Mouse (Mus musculus): Measurements from ENCODE around the gene Lipc.

DNA sequence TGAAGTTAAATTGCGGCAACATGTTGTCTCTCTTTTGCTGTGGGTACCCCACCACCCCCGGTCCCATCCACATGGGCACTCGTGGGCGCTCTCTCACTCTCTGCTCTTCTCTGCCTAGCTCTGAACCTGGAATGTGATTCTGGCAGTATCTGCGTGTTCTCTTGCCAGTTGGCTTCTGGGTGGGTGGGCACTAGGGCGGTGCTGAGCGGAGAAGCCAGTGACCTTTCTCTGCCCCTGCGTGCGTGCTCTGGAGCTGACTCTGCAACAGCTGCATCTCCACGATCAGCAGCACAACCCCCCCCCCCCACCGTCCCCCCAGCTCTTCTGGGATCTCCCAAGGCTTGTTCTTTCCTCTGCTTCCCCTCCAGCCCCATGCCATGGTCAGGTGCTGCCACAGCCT, 144.3 kb downstream of the Lipc start:
- TF ChIP-seq CTCF (IDR thresholded peaks at IDR 0.05; ENCODE audit: low read depth, low read length) (no peak), GATA1 (IDR thresholded peaks at IDR 0.05; ENCODE audit: borderline replicate concordance, low read length) (no peak)
